Mouse (Mus musculus) E14TG2a.4 (cell line): Measurements from ENCODE around the gene Rabep1.

ENCODE experiments used
- CTCF ChIP-seq: conservative IDR thresholded peaks from 2 replicates; pipeline ENCODE4 v1.5.1; 2014; ENCODE audit warnings: low read length
- NANOG ChIP-seq: IDR thresholded peaks from 2 replicates; pipeline ENCODE4 v1.6.1; 2014; ENCODE audit warnings: borderline replicate concordance, low read length, mixed read lengths
- POU5F1 ChIP-seq: IDR thresholded peaks from 2 replicates; pipeline ENCODE4 v1.6.1; 2014; ENCODE audit warnings: low read length, borderline replicate concordance

DNA sequence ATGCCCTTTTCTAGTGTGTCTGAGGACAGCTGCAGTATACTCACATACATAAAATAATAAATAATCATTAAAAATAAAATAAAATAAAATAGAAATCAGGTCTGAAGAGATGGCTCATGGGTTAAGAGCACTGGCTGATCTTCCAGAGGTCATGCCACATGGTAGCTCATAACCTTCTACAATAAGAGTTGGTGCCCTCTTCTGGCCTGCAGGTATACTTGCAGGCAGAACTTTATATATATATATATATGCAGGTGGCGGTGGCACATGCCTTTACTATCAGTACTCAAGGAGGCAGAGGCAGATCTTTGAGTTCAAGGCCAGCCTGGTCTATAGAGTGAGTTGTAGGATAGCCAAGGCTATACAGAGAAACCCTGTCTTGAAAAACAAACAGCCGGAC is 18.4 kb upstream of the Rabep1 start:
- 0 out of 2 replicates have a peak, but pooled peaks have one; percentile 8 for TF ChIP-seq CTCF
- TF ChIP-seq POU5F1 = no peak
- no peak for TF ChIP-seq NANOG
